Mouse (Mus musculus) liver, embryonic 15.5 days (tissue): ENCODE data around the gene Col16a1. TPM values are rescaled to one million over a fixed set of nuclear protein-coding genes. Genes with fewer than 3 reads are reported as not detected.
A peak's percentile ranks its signal among the peaks of the same experiment; 100 is the strongest.

ENCODE experiments used
- ATAC-seq: fragments of 200-750 bp; cut with Nextera tagmentation; 2 replicates; pipeline ENCODE4 v1.8.0; 2017; ENCODE audit warnings: moderate number of reproducible peaks, mild to moderate bottlenecking, moderate library complexity; ENCODE audit not compliant: insufficient read depth
- H3K27ac ChIP-seq: fragments of 300-500 bp; sonication (generic); replicated peaks from 2 replicates; pipeline ENCODE4 v1.5.1; 2015; ENCODE audit warnings: mild to moderate bottlenecking, inconsistent platforms
- H3K27me3 ChIP-seq: fragments of 300-500 bp; sonication (generic); 2 replicates; pipeline ENCODE4 v1.6.1; 2015; ENCODE audit warnings: mild to moderate bottlenecking, inconsistent platforms
- H3K36me3 ChIP-seq: fragments of 300-500 bp; sonication (generic); replicated peaks from 2 replicates; pipeline ENCODE4 v1.6.1; 2015; ENCODE audit warnings: moderate library complexity, mild to moderate bottlenecking, inconsistent platforms
- H3K4me1 ChIP-seq: fragments of 300-500 bp; sonication (generic); replicated peaks from 2 replicates; pipeline ENCODE4 v1.6.1; 2015; ENCODE audit warnings: inconsistent platforms
- H3K4me2 ChIP-seq: fragments of 300-500 bp; sonication (generic); 2 replicates; pipeline ENCODE4 v1.6.1; 2015; ENCODE audit warnings: moderate library complexity, mild to moderate bottlenecking, inconsistent platforms
- H3K4me3 ChIP-seq: fragments of 300-500 bp; sonication (generic); replicated peaks from 2 replicates; pipeline ENCODE4 v1.5.1; 2015; ENCODE audit warnings: mild to moderate bottlenecking, inconsistent platforms
- H3K9ac ChIP-seq: fragments of 300-500 bp; sonication (generic); 2 replicates; pipeline ENCODE4 v1.6.1; 2015; ENCODE audit warnings: moderate library complexity, mild to moderate bottlenecking, inconsistent platforms
- H3K9me3 ChIP-seq: fragments of 300-500 bp; sonication (generic); replicated peaks from 2 replicates; pipeline ENCODE4 v1.6.1; 2016; ENCODE audit warnings: inconsistent platforms
- WGBS: fragments of 180-500 bp; shearing (Covaris S2); methylation state at CpG from one replicate; pipeline ENCODE4 v1.1.7; 2015; ENCODE audit warnings: mixed read lengths; ENCODE audit not compliant: insufficient replicate concordance; 5-methylcytosine and 5-hydroxymethylcytosine counted together
- polyA plus RNA-seq: library from polyadenylated mRNA; unstranded; fragments of >200 nt; fragmentation: Nextera tagmentation; extraction: Ambion mirVana; gene quantifications from 2 replicates; pipeline ENCODE4 v1.2.1, GENCODE M21; 2015

The Col16a1 gene
- polyA plus RNA-seq, 1 experiment from 2014 or later = 3.4 TPM

- ATAC-seq = no peak
- Histone ChIP-seq H3K4me2 (no peak overlapping the region), H3K4me1 (no peaks in the 10 kb centered on the region), H3K36me3 (no peaks in the 10 kb centered on the region), H3K4me3 (no peak overlapping the region), H3K9me3 (no peaks in the 10 kb centered on the region), H3K27me3 (peaks cover 28% of the 10 kb centered on the region), H3K9ac (no peak overlapping the region), H3K27ac (no peak overlapping the region)
- 52% methylated on average over 7 of the region's 7 CpGs for WGBS
These were observed 36.8 kb downstream of the Col16a1 start for GRCm38 (mm10) chr4:130084331-130084945.

GRCm38 (mm10) chr4:130085246-130085820, 37.7 kb downstream of the Col16a1 start:
- H3K27me3 ChIP-seq = peaks cover 28% of the 10 kb centered on the region
- ATAC-seq = no peak
- no peaks in the 10 kb centered on the region for H3K36me3 ChIP-seq
- no peaks in the 10 kb centered on the region for H3K4me1 ChIP-seq
- no peak overlapping the region for H3K4me3 ChIP-seq
- no peak overlapping the region for H3K9ac ChIP-seq
- no peak overlapping the region for H3K4me2 ChIP-seq
- H3K9me3 ChIP-seq = no peaks in the 10 kb centered on the region
- WGBS = 50% methylated on average over 12 of the region's 12 CpGs
- no peak overlapping the region for H3K27ac ChIP-seq

- H3K4me3 ChIP-seq = no peak overlapping the region
- no peak overlapping the region for H3K9ac ChIP-seq
- ATAC-seq = peak; percentile 17; the same call in 1 of the 2 replicates
- WGBS = 14% methylated on average over 7 of the region's 7 CpGs
- H3K9me3 ChIP-seq = no peaks in the 10 kb centered on the region
- no peak overlapping the region for H3K27ac ChIP-seq
- no peaks in the 10 kb centered on the region for H3K4me1 ChIP-seq
- peaks cover 21% of the 10 kb centered on the region for H3K27me3 ChIP-seq
- H3K36me3 ChIP-seq = no peaks in the 10 kb centered on the region
- no peak overlapping the region for H3K4me2 ChIP-seq
These were observed 39.7 kb downstream of the Col16a1 start for GRCm38 (mm10) chr4:130087293-130087692.

DNA sequence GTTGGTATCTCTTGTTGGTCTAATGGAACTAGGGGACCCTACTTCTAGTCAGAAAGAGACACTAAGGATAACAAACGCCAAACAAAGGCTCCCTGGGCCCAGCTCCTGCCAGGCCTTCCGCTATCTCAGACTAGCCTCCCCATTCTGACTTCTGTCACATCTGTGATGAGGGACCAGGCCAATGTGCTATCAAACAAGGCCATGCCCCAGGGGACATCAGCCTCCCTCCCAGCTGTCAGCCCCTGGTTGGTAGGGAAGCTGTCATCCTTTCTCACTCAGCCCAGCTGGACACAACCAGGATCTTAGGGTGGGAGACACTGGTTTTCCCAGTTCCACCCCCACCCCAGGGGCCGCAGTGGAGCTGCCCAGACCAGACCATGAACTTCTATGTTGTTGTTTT, 47.5 kb downstream of the Col16a1 start:
- ATAC-seq = no peak
- peaks cover 27% of the 10 kb centered on the region for H3K27me3 ChIP-seq
- H3K9me3 ChIP-seq = no peaks in the 10 kb centered on the region
- no peak overlapping the region for H3K9ac ChIP-seq
- no peaks in the 10 kb centered on the region for H3K4me1 ChIP-seq
- H3K27ac ChIP-seq = no peak overlapping the region
- WGBS = 49% methylated on average over 3 of the region's 3 CpGs
- H3K4me2 ChIP-seq = no peak overlapping the region
- no peak overlapping the region for H3K4me3 ChIP-seq
- H3K36me3 ChIP-seq = no peaks in the 10 kb centered on the region

DNA sequence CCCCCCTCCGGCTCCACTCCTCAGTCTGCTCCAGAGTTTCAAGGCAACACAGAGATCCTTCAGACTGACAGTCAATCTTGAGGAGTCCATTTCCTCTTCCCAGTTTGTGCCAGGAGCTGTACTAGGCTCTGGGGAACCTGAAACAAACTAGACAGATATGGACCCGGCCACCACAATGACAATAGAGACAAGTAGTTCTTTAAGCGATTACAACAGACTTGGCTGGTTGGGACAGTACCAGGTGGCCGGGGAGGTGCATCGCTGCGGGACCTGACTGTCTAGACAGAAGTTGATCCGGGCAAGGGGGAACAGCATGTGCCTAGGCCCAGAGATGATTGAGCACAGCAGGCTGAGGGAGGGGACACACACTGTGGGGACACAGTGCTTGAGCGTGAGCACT, 53.5 kb downstream of the Col16a1 start:
- no peak for ATAC-seq
- H3K27me3 ChIP-seq = peaks cover 28% of the 10 kb centered on the region
- no peak overlapping the region for H3K4me2 ChIP-seq
- no peaks in the 10 kb centered on the region for H3K9me3 ChIP-seq
- H3K36me3 ChIP-seq = no peaks in the 10 kb centered on the region
- H3K4me3 ChIP-seq = no peak overlapping the region
- no peak overlapping the region for H3K27ac ChIP-seq
- WGBS = 51% methylated on average over 8 of the region's 8 CpGs
- H3K9ac ChIP-seq = no peak overlapping the region
- H3K4me1 ChIP-seq = peaks cover 8% of the 10 kb centered on the region; the same call in 1 of the 2 replicates

GRCm38 (mm10) chr4:130102111-130102651, 54.5 kb downstream of the Col16a1 start, which contains the start of gene Pef1:
TSS of gene Pef1 (plus strand) at chr4:130102558.
- Histone ChIP-seq H3K4me2 (no peak within 1 kb of the TSS), H3K27me3 (peaks cover 28% of the 10 kb centered on the region), H3K27ac (no peak within 1 kb of the TSS), H3K9ac (no peak within 1 kb of the TSS), H3K4me1 (peaks cover 18% of the 10 kb centered on the region), H3K9me3 (no peaks in the 10 kb centered on the region), H3K36me3 (no peaks in the 10 kb centered on the region), H3K4me3 (no peak within 1 kb of the TSS)
- WGBS = 14% methylated on average over 6 of the region's 6 CpGs
- ATAC-seq = no peak

DNA sequence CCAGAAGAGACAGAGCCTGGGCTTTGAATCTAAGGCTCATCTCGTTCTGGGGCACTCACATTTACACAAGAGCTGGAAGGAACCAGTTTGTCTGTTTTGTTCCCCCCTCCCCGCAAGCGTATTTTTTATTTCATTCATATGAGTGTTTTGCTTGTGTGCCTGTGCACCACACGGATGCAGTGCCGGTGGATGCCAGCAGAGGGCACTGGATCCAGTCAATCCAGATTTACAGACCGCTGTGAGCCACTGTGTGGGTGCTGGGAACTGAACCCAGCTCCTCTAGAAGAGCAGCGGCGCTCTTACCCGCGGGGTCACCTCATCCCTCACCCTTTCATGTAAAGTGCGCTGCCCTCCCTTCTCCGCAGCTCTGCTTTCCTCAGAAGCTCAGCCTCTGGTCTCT, 56.0 kb downstream of the Col16a1 start:
- H3K9me3 ChIP-seq = no peaks in the 10 kb centered on the region
- H3K4me2 ChIP-seq = no peak overlapping the region
- no peak overlapping the region for H3K9ac ChIP-seq
- H3K36me3 ChIP-seq = no peaks in the 10 kb centered on the region
- no peak overlapping the region for H3K4me3 ChIP-seq
- H3K27ac ChIP-seq = no peak overlapping the region
- H3K27me3 ChIP-seq = peaks cover 28% of the 10 kb centered on the region
- H3K4me1 ChIP-seq = peaks cover 25% of the 10 kb centered on the region
- ATAC-seq = no peak
- 69% methylated on average over 12 of the region's 12 CpGs for WGBS

DNA sequence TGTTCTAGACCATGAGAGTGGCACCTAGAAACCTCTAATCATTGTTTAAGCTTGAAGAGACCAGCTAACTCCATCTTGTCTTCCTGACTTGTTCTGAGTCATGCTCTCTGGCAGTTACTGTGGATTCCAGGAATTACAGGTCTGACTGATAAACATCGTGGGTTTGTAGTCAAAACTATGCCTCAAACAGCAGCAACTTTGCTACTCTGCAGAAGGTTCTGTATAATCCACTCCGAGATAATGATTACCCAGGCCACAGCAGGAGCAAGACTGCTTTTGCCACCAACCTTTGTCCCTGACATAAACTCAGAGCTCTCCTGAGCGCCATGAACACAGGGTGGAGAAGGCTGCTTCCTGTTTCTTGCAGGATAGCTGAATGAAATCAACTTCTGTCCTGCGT, 56.9 kb downstream of the Col16a1 start:
- Histone ChIP-seq H3K9me3 (no peaks in the 10 kb centered on the region), H3K27me3 (peaks cover 23% of the 10 kb centered on the region), H3K4me1 (peaks cover 34% of the 10 kb centered on the region), H3K36me3 (no peaks in the 10 kb centered on the region), H3K27ac (no peak overlapping the region), H3K4me2 (no peak overlapping the region), H3K9ac (no peak overlapping the region), H3K4me3 (no peak overlapping the region)
- ATAC-seq = no peak
- 22% methylated on average over 4 of the region's 4 CpGs for WGBS

DNA sequence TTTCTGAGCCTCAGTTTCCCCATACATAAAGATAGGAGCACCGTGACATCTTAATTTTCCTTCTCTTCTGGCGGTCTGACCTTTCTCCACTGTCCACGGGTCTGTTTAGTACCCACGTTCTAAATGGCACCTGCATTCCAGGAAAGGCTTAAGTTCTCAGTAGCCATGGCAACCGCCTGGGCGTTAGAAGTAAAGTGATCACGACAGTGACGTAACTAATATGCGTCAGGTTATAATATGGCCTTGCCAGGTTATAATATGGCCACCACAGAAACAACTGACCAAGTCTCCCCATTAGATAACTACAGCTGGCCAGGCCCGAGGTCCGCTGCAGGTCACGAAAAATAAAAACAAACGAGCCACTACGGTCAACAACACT, 59.4 kb downstream of the Col16a1 start:
- peak; percentile 34 for ATAC-seq
- Histone ChIP-seq H3K4me2 (peak overlapping the region; percentile 75), H3K4me3 (peak overlapping the region; percentile 86), H3K27ac (peak overlapping the region; percentile 92), H3K9me3 (no peaks in the 10 kb centered on the region), H3K27me3 (peaks cover 8% of the 10 kb centered on the region; the same call in 1 of the 2 replicates), H3K4me1 (peaks cover 55% of the 10 kb centered on the region), H3K9ac (peak overlapping the region; percentile 33; the same call in 1 of the 2 replicates), H3K36me3 (no peaks in the 10 kb centered on the region)
- WGBS = 11% methylated on average over 14 of the region's 14 CpGs

GRCm38 (mm10) chr4:130107444-130108131, 59.9 kb downstream of the Col16a1 start:
- H3K9ac ChIP-seq = peak overlapping the region; percentile 75
- peak overlapping the region; percentile 92 for H3K27ac ChIP-seq
- no peaks in the 10 kb centered on the region for H3K9me3 ChIP-seq
- H3K4me1 ChIP-seq = peaks cover 61% of the 10 kb centered on the region
- peak overlapping the region; percentile 75 for H3K4me2 ChIP-seq
- under 1% methylated on average over 39 of the region's 39 CpGs for WGBS
- peak; percentile 91 for ATAC-seq
- peaks cover 6% of the 10 kb centered on the region; the same call in 1 of the 2 replicates for H3K27me3 ChIP-seq
- H3K36me3 ChIP-seq = no peaks in the 10 kb centered on the region
- H3K4me3 ChIP-seq = peak overlapping the region; percentile 86

DNA sequence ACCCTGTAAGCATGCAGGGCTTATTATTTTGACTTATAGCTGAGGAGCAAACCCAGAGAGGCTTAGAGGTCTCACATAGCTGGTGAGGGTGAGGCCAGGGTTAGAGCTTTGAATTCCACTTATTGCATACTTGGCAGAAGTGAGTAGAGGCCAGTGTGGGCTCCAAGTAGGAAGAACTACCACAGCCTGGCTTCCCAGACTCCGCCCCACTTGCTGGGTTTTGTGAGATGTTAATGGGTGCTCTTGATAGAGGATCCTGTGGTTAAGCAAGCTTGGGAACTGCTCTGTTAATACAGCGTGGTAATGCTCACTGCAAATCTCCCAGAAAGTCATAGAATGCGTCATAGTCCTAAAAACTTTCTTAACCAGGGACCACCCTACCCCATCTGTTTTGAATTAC, 61.3 kb downstream of the Col16a1 start:
- 27% methylated on average over 3 of the region's 3 CpGs for WGBS
- peak overlapping the region; percentile 25; the same call in 1 of the 2 replicates for H3K9ac ChIP-seq
- peak overlapping the region; percentile 75 for H3K4me2 ChIP-seq
- ATAC-seq = no peak
- H3K36me3 ChIP-seq = no peaks in the 10 kb centered on the region
- H3K4me3 ChIP-seq = peak overlapping the region; percentile 86
- H3K27ac ChIP-seq = peak overlapping the region; percentile 92
- H3K9me3 ChIP-seq = no peaks in the 10 kb centered on the region
- H3K27me3 ChIP-seq = no peaks in the 10 kb centered on the region
- H3K4me1 ChIP-seq = peaks cover 67% of the 10 kb centered on the region
